Mouse (Mus musculus): ENCODE measurements around the gene Olfr403. TPM values are rescaled to one million over a fixed set of nuclear protein-coding genes. Genes with fewer than 3 reads are reported as not detected.
"Not testable (repeated sequence)": the region's sequence is repeated elsewhere in the genome, so short reads cannot be mapped to it uniquely, and the experiment has no call there.

The Olfr403 gene
- not detected in 2 replicates for polyA plus RNA-seq (2012; rRNA removed)

GRCm38 (mm10) chr11:74185949-74186348 lies at the start of gene Olfr403:
Olfr403 (plus strand) TSS chr11:74186249.
- DNase-seq (ENCODE audit: low read depth) = no peak

DNA sequence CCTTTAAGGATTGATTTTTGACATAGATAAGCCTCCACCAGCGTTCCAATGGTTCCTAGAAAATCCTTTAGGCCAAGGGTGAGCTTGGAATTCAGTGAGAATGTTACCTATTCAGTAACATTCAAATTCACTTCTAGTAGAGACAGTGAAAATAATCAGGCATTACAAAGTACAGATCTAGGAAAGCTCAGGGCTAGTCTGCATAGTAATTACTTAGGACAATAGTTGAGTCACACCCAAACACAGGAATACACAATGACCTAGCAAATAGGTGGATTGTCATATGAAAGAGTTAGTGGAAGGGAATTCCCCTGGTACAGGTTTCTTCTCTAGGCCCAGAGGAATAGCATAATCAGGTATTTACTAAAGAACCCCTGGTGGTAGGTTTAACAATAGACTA lies 46.0 kb upstream of the Olfr403 start:
- not testable (repeated sequence) for DNase-seq (ENCODE audit: low read depth)

DNA sequence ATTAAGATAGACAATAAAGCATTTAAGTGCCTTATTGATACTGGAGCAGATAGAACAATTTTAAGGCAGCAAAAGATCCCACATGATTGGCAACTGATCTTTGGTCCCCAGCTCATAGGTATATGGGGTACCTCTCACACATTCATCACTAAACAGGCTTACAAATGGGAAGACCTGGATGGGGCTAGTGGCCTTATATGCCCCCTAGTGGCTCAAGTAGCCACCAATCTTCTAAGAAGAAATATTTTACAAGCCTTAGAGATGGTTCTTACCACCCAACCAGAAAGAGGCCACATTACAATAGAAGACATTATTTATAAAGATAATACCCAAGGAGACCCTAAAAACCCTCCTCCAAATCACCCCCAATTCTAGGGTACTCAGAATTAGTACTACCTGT lies 40.2 kb upstream of the Olfr403 start:
- DNase-seq (ENCODE audit: low read depth) = no peak

DNA sequence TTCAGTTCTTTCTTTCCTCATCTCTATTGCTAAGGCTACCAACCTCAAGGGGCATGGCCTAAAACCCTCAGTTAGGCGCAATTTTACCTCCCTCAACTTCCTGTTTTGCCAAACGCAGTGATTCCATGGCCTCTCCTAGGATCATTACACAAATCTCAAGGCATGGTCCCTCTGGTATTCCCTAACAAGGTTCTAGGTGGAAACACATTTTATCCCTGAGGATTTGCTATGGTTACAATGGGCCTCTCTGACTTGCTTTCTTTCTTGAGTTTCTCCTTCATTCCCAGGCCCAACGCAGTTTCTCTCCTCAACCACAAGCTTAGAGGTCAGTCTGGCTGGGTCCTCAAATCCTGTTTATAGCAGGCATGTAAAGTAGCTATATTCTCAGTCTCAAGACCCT lies 32.8 kb upstream of the Olfr403 start, which contains the start of gene Olfr402:
TSS of gene Olfr402 (plus strand) at position 301 of the 400 bp plus-strand sequence.
- DNase-seq (ENCODE audit: low read depth) = no peak

DNA sequence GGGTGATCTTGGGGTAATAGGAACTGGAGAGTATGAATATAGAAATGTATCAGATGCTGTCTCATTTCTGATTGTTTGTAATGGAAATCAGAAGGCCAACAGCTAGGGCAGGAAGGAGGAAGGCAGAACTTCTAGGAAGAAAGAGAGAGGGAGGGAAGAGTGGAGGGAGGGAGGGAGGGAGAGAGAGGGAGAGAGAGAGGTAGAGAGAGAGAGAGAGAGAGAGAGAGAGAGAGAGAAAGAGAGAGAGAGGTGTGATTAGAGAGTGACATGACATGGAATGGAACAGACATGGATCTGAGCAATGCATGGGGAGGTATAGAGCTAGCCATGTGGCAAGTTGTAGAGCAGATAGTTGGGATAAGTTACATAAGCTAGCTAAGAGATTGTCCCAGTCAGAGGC lies 17.3 kb upstream of the Olfr403 start:
- DNase-seq (ENCODE audit: low read depth) = no peak

DNA sequence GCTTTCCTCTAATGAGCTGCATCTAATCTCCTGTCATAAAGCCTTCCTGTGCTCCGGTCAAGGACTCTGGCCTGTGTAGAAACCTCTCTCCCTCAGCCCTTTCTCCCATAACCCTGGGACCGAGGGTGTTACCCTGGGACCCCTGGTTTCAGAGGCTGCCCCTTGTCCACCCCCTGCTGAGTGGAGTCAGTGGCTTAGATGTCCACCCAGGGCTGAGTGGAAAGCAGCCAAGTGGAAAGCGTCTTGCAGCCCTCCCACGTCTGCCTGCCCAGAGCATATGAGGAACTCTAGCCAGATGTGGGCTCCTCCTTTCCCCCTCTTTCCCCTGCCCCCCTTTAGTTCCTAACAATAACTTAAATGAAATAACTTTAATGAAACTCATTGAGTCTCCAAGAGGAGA lies 2.9 kb upstream of the Olfr403 start:
- DNase-seq (ENCODE audit: low read depth) = no peak

GRCm38 (mm10) chr11:74183745-74184144 lies 2.3 kb upstream of the Olfr403 start:
- no peak for DNase-seq (ENCODE audit: low read depth)

DNA sequence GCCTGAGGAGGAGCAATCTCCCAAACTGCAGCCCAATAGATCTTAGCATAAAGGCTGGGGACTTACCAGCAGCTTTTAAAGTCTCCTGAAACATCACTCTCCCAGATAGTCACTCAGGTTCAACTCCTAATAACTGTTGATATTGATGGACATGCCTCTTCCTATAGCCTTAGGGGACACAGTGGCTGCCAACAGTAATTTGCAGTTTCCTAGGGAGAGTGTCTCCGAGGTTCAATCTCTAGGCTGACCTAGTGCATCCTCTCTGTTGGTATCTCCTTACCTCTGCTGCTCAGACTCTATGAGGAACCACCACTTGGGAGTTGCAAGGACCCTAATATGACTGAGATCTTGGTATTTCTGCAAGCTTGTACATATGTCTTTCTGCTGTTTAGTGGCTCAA lies 25.2 kb downstream of the Olfr403 start, which contains the start of gene Olfr43:
TSS of gene Olfr43 (minus strand) at position 101 of the 400 bp plus-strand sequence.
- no peak for DNase-seq (ENCODE audit: low read depth)

DNA sequence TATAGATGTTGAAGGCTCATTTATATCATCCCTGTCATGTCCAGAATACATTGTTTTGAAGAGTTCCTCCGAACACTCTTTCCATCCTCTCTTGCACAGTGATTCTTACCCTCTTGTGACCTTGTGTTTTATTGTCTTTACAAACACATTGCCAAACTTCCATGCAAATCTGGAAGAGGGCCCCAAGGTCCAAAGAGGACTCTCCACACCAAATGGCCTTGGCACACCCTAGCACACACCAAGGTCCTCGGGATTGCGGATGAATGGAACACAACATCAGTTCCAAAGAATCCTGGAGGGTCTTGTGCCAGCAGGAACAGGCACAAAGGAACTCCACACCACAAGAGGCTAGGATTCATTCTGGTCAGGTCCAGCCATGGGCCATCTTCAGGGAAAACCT lies 55.2 kb downstream of the Olfr403 start:
- no peak for DNase-seq (ENCODE audit: low read depth)

Other genes starting within 250 kb of the Olfr403 start
- not detected in 2 replicates for gene Olfr23, start 249.6 kb upstream of the Olfr403 start, polyA plus RNA-seq (2012; rRNA removed)
- not detected in 2 replicates for gene Olfr397, start 225.4 kb upstream of the Olfr403 start, polyA plus RNA-seq (2012; rRNA removed)
- gene Olfr398, start 195.8 kb upstream of the Olfr403 start, polyA plus RNA-seq (2012; rRNA removed) = not detected in 2 replicates
- gene Olfr139, start 129.7 kb upstream of the Olfr403 start, polyA plus RNA-seq (2012; rRNA removed) = not detected in 2 replicates
- not detected in 2 replicates for gene Olfr399, start 129.6 kb upstream of the Olfr403 start, polyA plus RNA-seq (2012; rRNA removed)
- gene Zfp616, start 116.3 kb upstream of the Olfr403 start, polyA plus RNA-seq (2012; rRNA removed) = not detected in 2 replicates
- not detected in 2 replicates for gene Olfr401, start 72.5 kb upstream of the Olfr403 start, polyA plus RNA-seq (2012; rRNA removed)
- not detected in 2 replicates for gene Olfr402, start 32.7 kb upstream of the Olfr403 start, polyA plus RNA-seq (2012; rRNA removed)
- gene Olfr43, start 25.1 kb downstream of the Olfr403 start, polyA plus RNA-seq (2012; rRNA removed) = not detected in 2 replicates
- not detected in 2 replicates for gene Olfr406, start 73.6 kb downstream of the Olfr403 start, polyA plus RNA-seq (2012; rRNA removed)
- not detected in 2 replicates for gene Olfr59, start 97.5 kb downstream of the Olfr403 start, polyA plus RNA-seq (2012; rRNA removed)
- gene Olfr410, start 151.8 kb downstream of the Olfr403 start, polyA plus RNA-seq (2012; rRNA removed) = not detected in 2 replicates
- gene Olfr411, start 166.4 kb downstream of the Olfr403 start, polyA plus RNA-seq (2012; rRNA removed) = not detected in 2 replicates
- not detected in 2 replicates for gene Olfr412, start 175.8 kb downstream of the Olfr403 start, polyA plus RNA-seq (2012; rRNA removed)

Measured in gonadal fat pad, adult 2 months (tissue).